Mouse (Mus musculus): ENCODE measurements around the gene Arpc1b. TPM values are rescaled to one million over a fixed set of nuclear protein-coding genes. Genes with fewer than 3 reads are reported as not detected.
"Not testable (repeated sequence)": the region's sequence is repeated elsewhere in the genome, so short reads cannot be mapped to it uniquely, and the experiment has no call there.

Gene Arpc1b
- polyA plus RNA-seq (2016; fragmentation: Nextera tagmentation; extraction: Ambion mirVana) = 148 and 161 TPM in 2 replicates

DNA sequence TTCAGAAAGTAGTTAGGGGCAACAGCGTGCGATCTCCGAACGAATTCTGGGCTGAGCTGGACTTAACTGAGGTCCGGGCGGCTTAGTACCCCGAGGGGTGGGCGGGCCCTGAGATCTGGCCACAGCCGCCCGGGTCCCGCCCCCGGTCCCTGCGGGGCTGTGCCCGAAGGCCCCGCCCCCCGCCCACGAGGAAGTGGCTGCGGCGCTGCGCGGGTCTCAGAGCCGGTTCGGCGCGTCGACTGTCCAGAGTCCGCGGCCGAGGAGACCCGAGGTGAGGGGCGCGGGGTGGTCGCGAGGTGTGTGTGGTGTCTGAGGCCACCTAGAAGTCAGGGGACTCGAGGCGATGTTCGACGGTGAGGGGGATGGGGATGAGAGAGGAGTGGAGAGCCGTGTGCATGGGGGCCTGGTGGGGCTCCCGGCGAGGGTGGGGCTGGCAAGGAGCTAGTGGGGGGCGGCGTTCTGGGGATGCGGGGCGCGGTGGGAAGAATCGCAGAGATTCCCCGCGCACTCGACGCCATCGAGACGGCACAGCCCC, at the start of gene Arpc1b:
TSS of gene Arpc1b (plus strand) at position 145 of the 535 bp plus-strand sequence.
- Histone ChIP-seq H3K4me3 (peak within 1 kb of the TSS; percentile 71), H3K36me3 (peaks cover 27% of the 10 kb centered on the region), H3K9me3 (replicated peaks) (no peaks in the 10 kb centered on the region), H3K27me3 (ENCODE audit: low read depth, poor library complexity, severe bottlenecking) (peaks cover 8% of the 10 kb centered on the region; the same call in 1 of the 2 replicates), H3K27ac (peak within 1 kb of the TSS; percentile 80), H3K4me1 (peaks cover 27% of the 10 kb centered on the region)
- DNase-seq (ENCODE audit: low spot score) = peak; percentile 71
- under 1% methylated on average over 49 of the region's 53 CpGs for WGBS

DNA sequence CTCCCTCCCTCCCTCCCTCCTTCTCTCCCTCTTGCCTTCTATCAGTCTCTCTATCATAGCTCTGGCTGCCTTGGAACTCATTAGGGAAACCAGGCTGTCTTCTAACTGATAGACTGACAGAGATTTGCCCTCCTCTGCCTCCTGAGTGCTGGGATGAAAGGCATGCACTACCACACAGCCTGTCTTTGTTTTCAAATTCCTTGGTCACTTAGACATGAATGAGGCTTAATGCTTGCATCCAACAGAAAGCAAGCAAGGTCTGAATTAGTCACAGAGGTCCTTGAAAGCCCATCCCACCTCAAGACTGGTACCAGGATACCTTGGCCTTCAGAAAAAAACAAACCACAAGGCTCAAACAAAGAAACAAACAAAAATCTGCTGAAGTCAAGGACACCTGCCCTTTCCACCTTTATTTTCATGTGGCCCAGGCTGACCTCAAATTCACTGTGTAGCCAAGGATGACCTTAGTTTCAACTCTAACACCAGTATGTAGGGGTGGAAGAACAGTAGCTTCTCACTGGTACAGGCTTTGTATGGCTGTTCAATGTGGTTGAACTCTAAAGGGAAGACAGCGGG, 49.2 kb upstream of the Arpc1b start:
- Histone ChIP-seq H3K27me3 (ENCODE audit: low read depth, poor library complexity, severe bottlenecking) (no peaks in the 10 kb centered on the region), H3K36me3 (no peaks in the 10 kb centered on the region)
- WGBS = 94% methylated on average over 1 of the region's 1 CpGs

DNA sequence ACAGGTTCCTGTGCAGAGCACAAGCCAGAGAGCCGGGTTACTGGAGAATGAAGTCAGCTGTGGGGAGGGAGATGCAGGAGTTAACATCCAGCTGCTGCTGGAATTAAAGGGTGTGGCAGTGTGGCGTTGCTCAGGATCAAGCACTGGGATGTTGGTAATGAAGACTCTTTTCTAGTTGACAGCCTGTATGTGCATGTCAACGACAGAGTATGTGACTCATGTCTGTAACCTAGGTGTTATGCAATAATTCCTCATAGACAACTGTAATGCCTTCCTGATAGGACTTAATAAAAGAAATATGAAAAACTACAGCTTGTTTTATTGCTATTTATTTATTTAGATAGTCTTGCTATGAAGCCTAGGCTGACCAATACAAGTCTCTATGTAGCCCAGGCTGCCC, 45.2 kb upstream of the Arpc1b start:
- no peaks in the 10 kb centered on the region for H3K4me1 ChIP-seq
- no peaks in the 10 kb centered on the region for H3K27me3 ChIP-seq (ENCODE audit: low read depth, poor library complexity, severe bottlenecking)
- 65% methylated on average over 3 of the region's 3 CpGs for WGBS
- H3K27ac ChIP-seq = no peak overlapping the region
- H3K9me3 ChIP-seq (replicated peaks) = no peaks in the 10 kb centered on the region
- no peak overlapping the region for H3K4me3 ChIP-seq
- DNase-seq (ENCODE audit: low spot score) = no peak
- no peaks in the 10 kb centered on the region for H3K36me3 ChIP-seq

More for the DNA sequence above, 49.2 kb upstream of the Arpc1b start:
- Histone ChIP-seq H3K4me1 (no peaks in the 10 kb centered on the region), H3K27ac (no peak overlapping the region), H3K9me3 (replicated peaks) (no peaks in the 10 kb centered on the region), H3K4me3 (no peak overlapping the region)
- DNase-seq (ENCODE audit: low spot score) = no peak

DNA sequence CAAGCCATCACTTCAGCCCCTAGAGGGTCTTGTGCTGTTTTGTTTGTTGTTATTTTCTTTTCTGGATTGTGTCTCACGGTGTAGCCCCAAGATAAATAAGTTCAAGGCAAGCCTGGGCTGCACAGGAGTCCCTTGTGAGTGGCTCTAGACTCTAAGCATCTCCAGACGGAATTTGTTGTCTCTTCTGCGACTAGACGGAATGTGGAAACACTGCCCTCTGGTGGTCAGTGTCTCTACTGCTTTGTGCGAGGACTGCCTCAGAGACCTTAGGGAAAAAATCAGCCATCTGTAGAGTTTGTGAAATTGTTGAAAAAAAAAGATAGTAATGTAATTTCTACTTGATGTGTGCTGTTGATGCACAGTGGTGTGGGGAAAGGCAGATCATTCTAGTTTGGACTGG, 44.3 kb upstream of the Arpc1b start:
- H3K9me3 ChIP-seq (replicated peaks) = no peaks in the 10 kb centered on the region
- H3K27me3 ChIP-seq (ENCODE audit: low read depth, poor library complexity, severe bottlenecking) = no peaks in the 10 kb centered on the region
- under 1% methylated on average over 5 of the region's 5 CpGs for WGBS
- no peaks in the 10 kb centered on the region for H3K4me1 ChIP-seq
- H3K36me3 ChIP-seq = no peaks in the 10 kb centered on the region
- no peak overlapping the region for H3K27ac ChIP-seq
- peak; percentile 78 for DNase-seq (ENCODE audit: low spot score)
- no peak overlapping the region for H3K4me3 ChIP-seq

DNA sequence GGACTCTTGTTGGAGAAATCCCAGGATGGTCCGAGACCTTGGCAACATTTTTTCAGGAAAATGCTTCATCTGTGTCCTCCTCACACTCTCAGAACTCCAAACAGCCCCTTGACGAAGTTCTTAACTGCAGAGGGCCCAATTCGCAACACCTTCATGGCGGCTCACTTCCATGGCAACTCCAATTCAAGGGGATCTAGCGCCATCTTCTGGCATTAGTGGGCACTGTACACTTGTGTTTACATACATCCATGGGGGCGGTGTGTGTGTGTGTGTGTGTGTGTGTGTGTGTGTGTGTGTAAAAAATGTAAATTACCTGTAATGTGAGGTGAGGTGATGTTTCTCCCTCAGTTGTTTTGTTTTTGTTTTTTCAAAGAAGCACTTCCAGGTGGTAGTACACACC, 42.7 kb upstream of the Arpc1b start:
- Histone ChIP-seq H3K4me1 (no peaks in the 10 kb centered on the region), H3K9me3 (replicated peaks) (no peaks in the 10 kb centered on the region), H3K36me3 (no peaks in the 10 kb centered on the region), H3K27me3 (ENCODE audit: low read depth, poor library complexity, severe bottlenecking) (no peaks in the 10 kb centered on the region), H3K4me3 (no peak overlapping the region), H3K27ac (no peak overlapping the region)
- WGBS = 52% methylated on average over 6 of the region's 6 CpGs
- DNase-seq (ENCODE audit: low spot score) = no peak

DNA sequence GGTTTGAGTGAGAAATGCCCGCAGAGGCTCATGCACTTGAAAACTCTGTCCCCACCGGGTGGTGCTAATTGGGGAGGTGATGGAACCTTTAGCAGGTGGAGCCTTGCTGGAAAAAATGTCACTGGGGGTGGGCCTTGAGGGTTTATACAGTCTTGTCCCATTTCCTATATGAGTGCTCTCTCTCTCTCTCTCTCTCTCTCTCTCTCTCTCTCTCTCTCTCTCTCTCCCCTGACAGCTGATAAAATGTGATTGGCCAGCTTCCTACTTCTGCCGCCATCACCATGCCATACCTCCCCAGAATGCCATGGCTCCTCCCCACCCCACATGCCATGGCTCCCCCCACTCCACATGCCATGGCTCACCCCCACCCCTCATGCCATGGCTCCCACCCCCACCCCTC, 38.9 kb upstream of the Arpc1b start:
- Histone ChIP-seq H3K36me3 (no peaks in the 10 kb centered on the region), H3K27me3 (ENCODE audit: low read depth, poor library complexity, severe bottlenecking) (no peaks in the 10 kb centered on the region), H3K4me3 (no peak overlapping the region), H3K4me1 (no peaks in the 10 kb centered on the region), H3K9me3 (replicated peaks) (no peaks in the 10 kb centered on the region), H3K27ac (no peak overlapping the region)
- no peak for DNase-seq (ENCODE audit: low spot score)
- WGBS = 61% methylated on average over 3 of the region's 3 CpGs

DNA sequence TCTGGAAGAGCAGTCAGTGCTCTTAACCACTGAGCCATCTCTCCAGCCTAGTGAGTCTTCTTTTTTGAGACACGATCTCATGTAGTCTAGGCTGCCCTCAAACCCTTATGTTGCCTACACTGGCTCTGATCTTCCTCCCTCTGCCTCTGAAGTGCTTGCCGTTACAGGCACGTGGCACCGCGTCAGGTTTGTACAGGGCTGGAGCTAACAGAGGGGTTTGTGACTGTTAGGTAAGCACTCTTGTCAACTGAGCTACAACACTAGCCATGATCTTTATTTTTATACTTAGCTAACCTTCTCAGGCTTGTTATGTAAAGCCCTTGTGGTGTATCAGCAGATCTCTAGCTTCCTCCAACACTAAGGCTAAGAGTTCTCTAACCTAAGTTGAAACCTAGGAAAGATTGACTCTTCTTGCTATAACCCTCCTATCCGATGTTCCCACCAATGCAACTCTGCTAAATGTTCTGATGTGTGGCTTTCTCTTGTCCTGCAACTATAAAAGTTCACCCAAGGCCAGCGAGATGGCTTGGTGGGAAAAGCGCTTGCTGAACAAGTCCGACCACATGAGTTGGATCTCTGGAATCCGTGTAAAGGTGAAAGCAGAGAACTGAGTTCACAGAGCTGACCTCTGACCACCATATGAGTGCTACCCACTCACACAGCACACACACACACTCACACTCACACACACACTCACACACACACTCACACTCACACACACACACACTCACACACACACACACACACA, 32.0 kb upstream of the Arpc1b start:
- H3K4me1 ChIP-seq = peaks cover 12% of the 10 kb centered on the region
- no peak overlapping the region for H3K4me3 ChIP-seq
- H3K36me3 ChIP-seq = peaks cover 17% of the 10 kb centered on the region
- no peaks in the 10 kb centered on the region for H3K9me3 ChIP-seq (replicated peaks)
- H3K27me3 ChIP-seq (ENCODE audit: low read depth, poor library complexity, severe bottlenecking) = no peaks in the 10 kb centered on the region
- 91% methylated on average over 10 of the region's 10 CpGs for WGBS
- H3K27ac ChIP-seq = no peak overlapping the region
- DNase-seq (ENCODE audit: low spot score) = no peak

DNA sequence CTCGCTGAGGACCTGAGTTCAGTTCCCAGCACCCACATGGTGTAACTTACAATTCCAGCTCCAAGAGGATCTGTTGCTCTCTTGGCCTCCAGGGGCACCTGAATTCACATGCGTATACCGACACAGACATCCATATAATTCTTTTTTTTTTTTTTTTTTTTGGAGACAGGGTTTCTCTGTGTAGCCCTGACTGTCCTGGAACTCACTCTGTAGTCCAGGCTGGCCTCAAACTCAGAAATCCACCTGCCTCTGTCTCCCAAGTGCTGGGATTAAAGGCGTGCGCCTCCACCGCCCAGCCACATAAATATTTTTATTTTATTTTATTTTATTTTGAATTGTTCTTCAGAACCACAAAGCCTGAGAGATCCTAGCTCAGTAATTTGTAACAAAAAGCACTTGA, 30.8 kb upstream of the Arpc1b start:
- not testable (repeated sequence) for H3K9me3 ChIP-seq (replicated peaks); DNase-seq (ENCODE audit: low spot score); H3K27me3 ChIP-seq (ENCODE audit: low read depth, poor library complexity, severe bottlenecking)
- Histone ChIP-seq H3K4me1 (peaks cover 12% of the 10 kb centered on the region), H3K27ac (peak overlapping the region; percentile 87), H3K4me3 (peak overlapping the region; percentile 85), H3K36me3 (peaks cover 24% of the 10 kb centered on the region)
- WGBS = 56% methylated on average over 6 of the region's 6 CpGs

DNA sequence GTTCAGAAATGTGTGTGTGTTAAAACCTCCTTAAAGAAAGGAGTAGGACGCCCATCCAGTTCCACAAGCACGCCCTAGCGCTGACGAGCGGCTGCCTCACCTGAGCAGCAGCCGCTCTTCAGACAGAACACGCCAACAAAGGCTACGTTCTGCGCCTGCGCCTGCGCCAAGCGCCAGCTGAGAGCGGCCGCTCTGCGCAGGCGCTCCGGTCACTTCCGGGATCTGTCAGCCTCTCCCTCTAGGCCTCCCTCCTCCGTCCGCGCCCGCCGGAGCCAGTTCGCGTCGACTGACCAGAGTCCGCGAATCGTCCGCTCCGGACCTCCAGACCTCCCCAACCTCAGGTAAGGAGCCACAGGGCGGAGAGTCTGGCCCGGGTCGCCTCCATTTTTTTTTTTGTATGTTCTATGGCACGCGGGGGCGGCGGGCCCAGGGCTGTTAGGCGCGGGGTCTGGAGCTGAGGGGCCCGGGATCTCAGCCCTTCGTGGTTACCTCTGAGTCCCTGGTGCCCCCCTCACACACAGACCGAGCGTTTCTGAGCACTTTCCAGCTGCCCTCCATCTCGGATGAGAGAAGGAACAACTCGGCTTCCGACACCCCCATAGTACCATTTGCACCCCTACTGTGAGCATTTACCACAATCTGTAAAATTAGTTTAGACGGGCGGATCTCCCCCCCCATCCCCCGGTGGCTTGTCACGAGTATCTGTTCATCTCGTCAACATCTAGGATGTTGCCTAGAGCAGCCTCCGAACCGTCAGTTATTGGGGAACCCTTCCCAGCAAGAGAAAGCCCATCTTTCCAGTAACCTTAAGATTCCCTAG, 30.2 kb upstream of the Arpc1b start, which contains the start of the genes Arpc1a and Kpna7:
TSS of gene Arpc1a (plus strand) at position 199 of the 820 bp plus-strand sequence.
TSS of gene Kpna7 (minus strand) at position 399 of the 820 bp plus-strand sequence.
- Histone ChIP-seq H3K36me3 (peaks cover 30% of the 10 kb centered on the region), H3K27ac (peak within 1 kb of the TSS; percentile 87), H3K27me3 (ENCODE audit: low read depth, poor library complexity, severe bottlenecking) (no peaks in the 10 kb centered on the region), H3K4me3 (peak within 1 kb of the TSS; percentile 85), H3K4me1 (peaks cover 12% of the 10 kb centered on the region), H3K9me3 (replicated peaks) (no peaks in the 10 kb centered on the region)
- DNase-seq (ENCODE audit: low spot score) = peak; percentile 98
- WGBS = under 1% methylated on average over 54 of the region's 54 CpGs

DNA sequence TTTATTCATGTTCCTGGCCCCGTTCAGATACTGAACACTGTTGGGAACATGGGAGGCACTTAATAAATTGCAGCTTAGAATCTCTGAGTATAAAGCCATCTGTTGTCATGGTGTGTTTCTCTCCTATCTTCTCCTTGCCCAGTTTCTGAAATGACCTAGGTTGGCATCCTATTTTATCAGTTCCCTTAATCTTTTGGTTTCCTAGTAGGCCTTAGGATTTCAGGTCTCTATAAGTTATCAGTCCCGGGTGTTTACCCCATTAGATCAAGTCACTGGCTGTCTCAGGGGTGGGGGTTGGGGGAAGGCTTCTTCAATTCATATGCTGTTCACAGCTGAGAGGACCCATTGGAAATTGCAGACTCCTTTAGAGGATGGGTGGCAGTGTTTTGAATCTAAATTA, 29.2 kb upstream of the Arpc1b start:
- peak overlapping the region; percentile 85 for H3K4me3 ChIP-seq
- H3K4me1 ChIP-seq = peaks cover 12% of the 10 kb centered on the region
- H3K27me3 ChIP-seq (ENCODE audit: low read depth, poor library complexity, severe bottlenecking) = no peaks in the 10 kb centered on the region
- no peak overlapping the region for H3K27ac ChIP-seq
- DNase-seq (ENCODE audit: low spot score) = no peak
- peaks cover 34% of the 10 kb centered on the region for H3K36me3 ChIP-seq
- WGBS = 84% methylated on average over 2 of the region's 2 CpGs
- H3K9me3 ChIP-seq (replicated peaks) = no peaks in the 10 kb centered on the region

DNA sequence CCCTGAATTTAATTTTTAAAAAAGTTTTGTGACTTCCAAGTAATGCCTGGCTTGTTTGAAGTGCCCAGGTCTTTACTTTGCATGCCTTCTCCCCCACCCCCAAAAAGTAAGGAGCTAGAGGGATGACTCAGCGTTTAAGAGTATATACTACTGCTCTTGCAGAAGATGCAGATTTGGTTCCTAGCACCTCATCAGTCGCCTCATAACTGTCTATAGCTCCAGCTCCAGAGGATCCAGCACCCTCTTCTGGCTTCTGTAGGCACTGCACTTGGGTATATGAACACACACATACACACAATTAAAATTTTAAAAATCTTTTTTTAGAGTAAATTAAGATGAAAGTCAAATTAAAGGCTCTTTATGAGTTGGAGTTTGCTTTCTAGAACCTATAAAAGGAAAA, 25.8 kb upstream of the Arpc1b start:
- no peaks in the 10 kb centered on the region for H3K27me3 ChIP-seq (ENCODE audit: low read depth, poor library complexity, severe bottlenecking)
- no peak for DNase-seq (ENCODE audit: low spot score)
- H3K4me3 ChIP-seq = no peak overlapping the region
- WGBS = 93% methylated on average over 2 of the region's 2 CpGs
- H3K9me3 ChIP-seq (replicated peaks) = no peaks in the 10 kb centered on the region
- peaks cover 62% of the 10 kb centered on the region for H3K36me3 ChIP-seq
- H3K27ac ChIP-seq = no peak overlapping the region
- peaks cover 12% of the 10 kb centered on the region for H3K4me1 ChIP-seq

DNA sequence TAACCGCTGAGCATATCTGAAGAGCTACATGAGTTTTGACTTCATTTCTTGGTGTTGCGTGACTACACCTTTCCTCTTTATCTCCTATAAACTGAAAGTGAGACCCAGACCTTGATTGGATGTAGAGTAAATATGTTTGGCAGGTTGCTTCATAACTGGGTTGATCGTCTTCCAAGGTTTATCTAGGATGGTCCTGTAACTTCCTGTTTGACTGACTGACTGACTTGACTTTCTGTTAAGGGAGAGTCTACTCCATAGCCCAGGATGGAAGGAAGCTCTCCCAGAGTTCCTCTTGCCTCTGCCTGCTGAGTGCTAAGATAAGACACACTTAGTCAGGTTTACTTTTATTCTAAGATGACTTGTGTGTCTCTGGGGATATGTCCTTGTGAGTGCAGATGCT, 24.1 kb upstream of the Arpc1b start:
- Histone ChIP-seq H3K36me3 (peaks cover 79% of the 10 kb centered on the region), H3K9me3 (replicated peaks) (no peaks in the 10 kb centered on the region), H3K27me3 (ENCODE audit: low read depth, poor library complexity, severe bottlenecking) (no peaks in the 10 kb centered on the region), H3K4me3 (no peak overlapping the region), H3K4me1 (peaks cover 2% of the 10 kb centered on the region), H3K27ac (no peak overlapping the region)
- whole genome bisulfite sequencing = 94% methylated on average over 3 of the region's 3 CpGs
- no peak for DNase-seq (ENCODE audit: low spot score)

Data from limb, embryonic 10.5 days (tissue).